Mouse (Mus musculus) neural tube, embryonic 11.5 days (tissue): ENCODE results near the gene Fadd. TPM values are rescaled to one million over a fixed set of nuclear protein-coding genes. Genes with fewer than 3 reads are reported as not detected.
A peak's percentile ranks its signal among the peaks of the same experiment; 100 is the strongest.

Source experiments
- ATAC-seq: fragments of 200-750 bp; cut with Nextera tagmentation; 2 replicates; pipeline ENCODE4 v1.8.0; 2017; ENCODE audit warnings: moderate number of reproducible peaks, mild to moderate bottlenecking, moderate TSS enrichment, moderate library complexity; ENCODE audit not compliant: insufficient read depth, low FRiP score, low TSS enrichment
- DNase-seq: peaks from one replicate; pipeline ENCODE4 v3.0.0-alpha.2; 2015; ENCODE audit warnings: low spot score
- H3K27ac ChIP-seq: fragments of 300-500 bp; sonication (generic); 2 replicates; pipeline ENCODE4 v1.5.1; 2014; ENCODE audit warnings: low read depth, mild to moderate bottlenecking, low read length
- H3K27me3 ChIP-seq: fragments of 300-500 bp; sonication (generic); 2 replicates; pipeline ENCODE4 v1.6.1; 2014; ENCODE audit warnings: mild to moderate bottlenecking, low read length, mixed read lengths; ENCODE audit not compliant: control insufficient read depth, insufficient read depth
- H3K36me3 ChIP-seq: fragments of 300-500 bp; sonication (generic); 2 replicates; pipeline ENCODE4 v1.6.1; 2014; ENCODE audit warnings: mild to moderate bottlenecking, low read length, moderate library complexity, mixed read lengths; ENCODE audit not compliant: control insufficient read depth, insufficient read depth
- H3K4me1 ChIP-seq: fragments of 300-500 bp; sonication (generic); 2 replicates; pipeline ENCODE4 v1.6.1; 2014; ENCODE audit warnings: low read length, mixed read lengths; ENCODE audit not compliant: control insufficient read depth, insufficient read depth
- H3K4me2 ChIP-seq: fragments of 300-500 bp; sonication (generic); 2 replicates; pipeline ENCODE4 v1.6.1; 2014; ENCODE audit warnings: low read depth, mild to moderate bottlenecking, moderate library complexity
- H3K4me3 ChIP-seq: fragments of 300-500 bp; sonication (generic); 2 replicates; pipeline ENCODE4 v1.5.1; 2014; ENCODE audit warnings: low read depth, low read length
- H3K9ac ChIP-seq: fragments of 300-500 bp; sonication (generic); 2 replicates; pipeline ENCODE4 v1.6.1; 2014; ENCODE audit warnings: mild to moderate bottlenecking, low read length
- H3K9me3 ChIP-seq: fragments of 300-500 bp; sonication (generic); 2 replicates; pipeline ENCODE4 v1.6.1; 2016; ENCODE audit warnings: low read length; ENCODE audit not compliant: control insufficient read depth
- whole genome bisulfite sequencing: fragments of 180-500 bp; shearing (Covaris S2); extraction: QIAGEN DNeasy Blood & Tissue Kit; methylation state at CpG from one replicate; pipeline ENCODE4 v1.1.7; 2014; 5-methylcytosine and 5-hydroxymethylcytosine counted together
- polyA plus RNA-seq: library from polyadenylated mRNA; unstranded; fragments of >200 nt; fragmentation: Nextera tagmentation; extraction: Ambion mirVana; gene quantifications from 2 replicates; pipeline ENCODE4 v1.2.1, GENCODE M21; 2014

The Fadd gene
- polyA plus RNA-seq, 1 experiment from 2014 or later, result 9.4 TPM

GRCm38 (mm10) chr7:144566921-144567682, 15.2 kb downstream of the Fadd start:
- DNase-seq (no peak), ATAC-seq (no peak)
- no peaks in the 10 kb centered on the region for H3K4me1 ChIP-seq
- H3K4me3 ChIP-seq, result no peak overlapping the region
- no peaks in the 10 kb centered on the region for H3K27me3 ChIP-seq
- H3K4me2 ChIP-seq, result no peak overlapping the region
- no peak overlapping the region for H3K9ac ChIP-seq
- no peaks in the 10 kb centered on the region for H3K9me3 ChIP-seq
- H3K36me3 ChIP-seq, result no peaks in the 10 kb centered on the region
- H3K27ac ChIP-seq, result no peak overlapping the region
- WGBS, result 60% methylated on average over 3 of the region's 3 CpGs

GRCm38 (mm10) chr7:144563456-144564155, 18.7 kb downstream of the Fadd start:
- no peaks in the 10 kb centered on the region for H3K36me3 ChIP-seq
- H3K27ac ChIP-seq, result no peak overlapping the region
- no peak overlapping the region for H3K4me3 ChIP-seq
- H3K4me1 ChIP-seq, result no peaks in the 10 kb centered on the region
- no peaks in the 10 kb centered on the region for H3K9me3 ChIP-seq
- H3K27me3 ChIP-seq, result no peaks in the 10 kb centered on the region
- no peak overlapping the region for H3K4me2 ChIP-seq
- DNase-seq (no peak), ATAC-seq (no peak)
- 82% methylated on average over 9 of the region's 9 CpGs for WGBS
- H3K9ac ChIP-seq, result no peak overlapping the region

- DNase-seq, result no peak
- no peaks in the 10 kb centered on the region for H3K27me3 ChIP-seq
These were observed 20.2 kb downstream of the Fadd start for GRCm38 (mm10) chr7:144562016-144562415.

GRCm38 (mm10) chr7:144560594-144560993, 21.7 kb downstream of the Fadd start:
- no peaks in the 10 kb centered on the region for H3K27me3 ChIP-seq
- no peak for ATAC-seq
- no peaks in the 10 kb centered on the region for H3K9me3 ChIP-seq
- WGBS, result 83% methylated on average over 4 of the region's 4 CpGs
- H3K27ac ChIP-seq, result no peak overlapping the region
- DNase-seq, result no peak
- H3K4me3 ChIP-seq, result no peak overlapping the region
- no peaks in the 10 kb centered on the region for H3K4me1 ChIP-seq
- no peak overlapping the region for H3K4me2 ChIP-seq
- H3K36me3 ChIP-seq, result no peaks in the 10 kb centered on the region
- no peak overlapping the region for H3K9ac ChIP-seq

More at GRCm38 (mm10) chr7:144562016-144562415, 20.2 kb downstream of the Fadd start:
- H3K4me2 ChIP-seq, result no peak overlapping the region
- H3K27ac ChIP-seq, result no peak overlapping the region
- no peak overlapping the region for H3K4me3 ChIP-seq
- H3K9ac ChIP-seq, result no peak overlapping the region
- no peaks in the 10 kb centered on the region for H3K9me3 ChIP-seq
- ATAC-seq, result no peak
- H3K36me3 ChIP-seq, result no peaks in the 10 kb centered on the region
- H3K4me1 ChIP-seq, result no peaks in the 10 kb centered on the region
- WGBS, result 3% methylated on average over 3 of the region's 3 CpGs

GRCm38 (mm10) chr7:144558552-144558951, 23.7 kb downstream of the Fadd start:
- Histone ChIP-seq H3K4me3 (no peak overlapping the region), H3K36me3 (no peaks in the 10 kb centered on the region), H3K4me1 (no peaks in the 10 kb centered on the region), H3K27ac (no peak overlapping the region), H3K27me3 (no peaks in the 10 kb centered on the region), H3K4me2 (no peak overlapping the region), H3K9ac (no peak overlapping the region), H3K9me3 (no peaks in the 10 kb centered on the region)
- ATAC-seq, result no peak
- no peak for DNase-seq
- 54% methylated on average over 6 of the region's 6 CpGs for WGBS

- H3K36me3 ChIP-seq, result peaks cover 2% of the 10 kb centered on the region; the same call in 1 of the 2 replicates
- no peak overlapping the region for H3K27ac ChIP-seq
- H3K4me1 ChIP-seq, result peaks cover 8% of the 10 kb centered on the region
- peak overlapping the region; percentile 56 for H3K9ac ChIP-seq
- H3K9me3 ChIP-seq, result no peaks in the 10 kb centered on the region
- no peak; the same call in 1 of the 2 replicates for ATAC-seq
- H3K27me3 ChIP-seq, result no peaks in the 10 kb centered on the region
- peak; percentile 19 for DNase-seq
- H3K4me3 ChIP-seq, result peak overlapping the region; percentile 96
- peak overlapping the region; percentile 81 for H3K4me2 ChIP-seq
- WGBS, result 30% methylated on average over 8 of the region's 8 CpGs
These were observed 28.2 kb downstream of the Fadd start for GRCm38 (mm10) chr7:144554123-144554472.

GRCm38 (mm10) chr7:144553237-144554122, 28.8 kb downstream of the Fadd start, which contains the start of gene Ppfia1:
Gene Ppfia1 (minus strand): TSS chr7:144553729.
- Histone ChIP-seq H3K4me1 (peaks cover 8% of the 10 kb centered on the region), H3K27ac (no peak within 1 kb of the TSS), H3K4me2 (peak within 1 kb of the TSS; percentile 81), H3K27me3 (no peaks in the 10 kb centered on the region), H3K4me3 (peak within 1 kb of the TSS; percentile 96), H3K9me3 (no peaks in the 10 kb centered on the region), H3K9ac (peak within 1 kb of the TSS; percentile 95), H3K36me3 (peaks cover 2% of the 10 kb centered on the region; the same call in 1 of the 2 replicates)
- ATAC-seq (peak; percentile 92), DNase-seq (peak; percentile 99)
- under 1% methylated on average over 89 of the region's 97 CpGs for WGBS

GRCm38 (mm10) chr7:144552274-144552673, 30.0 kb downstream of the Fadd start:
- DNase-seq (no peak), ATAC-seq (no peak)
- 87% methylated on average over 8 of the region's 8 CpGs for WGBS
- no peaks in the 10 kb centered on the region for H3K27me3 ChIP-seq
- H3K4me3 ChIP-seq, result peak overlapping the region; percentile 96
- H3K4me2 ChIP-seq, result peak overlapping the region; percentile 81; the same call in 1 of the 2 replicates
- H3K9ac ChIP-seq, result peak overlapping the region; percentile 95; the same call in 1 of the 2 replicates
- H3K27ac ChIP-seq, result no peak overlapping the region
- no peaks in the 10 kb centered on the region for H3K9me3 ChIP-seq
- peaks cover 2% of the 10 kb centered on the region; the same call in 1 of the 2 replicates for H3K36me3 ChIP-seq
- H3K4me1 ChIP-seq, result peaks cover 8% of the 10 kb centered on the region
